Mouse (Mus musculus) erythroblast, embryonic 14.5 days (primary cell): ENCODE results near the gene Gm28374. TPM values are rescaled to one million over a fixed set of nuclear protein-coding genes. Genes with fewer than 3 reads are reported as not detected.

Experiments
- H3K27me3 ChIP-seq: 2 replicates; pipeline ENCODE4 v1.6.1; 2012; ENCODE audit warnings: inconsistent platforms; ENCODE audit not compliant: control insufficient read depth
- H3K36me3 ChIP-seq: 2 replicates; pipeline ENCODE4 v1.6.1; 2012; ENCODE audit warnings: mild to moderate bottlenecking, inconsistent platforms; ENCODE audit not compliant: control insufficient read depth
- H3K4me1 ChIP-seq: 2 replicates; pipeline ENCODE4 v1.6.1; 2012; ENCODE audit warnings: inconsistent platforms; ENCODE audit not compliant: control insufficient read depth
- H3K4me3 ChIP-seq: replicated peaks from 2 replicates; pipeline ENCODE3; 2012; ENCODE audit warnings: moderate library complexity, mild to moderate bottlenecking, inconsistent platforms
- H3K9me3 ChIP-seq: 2 replicates; pipeline ENCODE4 v1.6.1; 2012; ENCODE audit warnings: low read length, inconsistent platforms, mixed read lengths; ENCODE audit not compliant: control insufficient read depth
- GATA1 ChIP-seq: IDR thresholded peaks from 2 replicates; pipeline ENCODE4 v1.6.1; 2012; ENCODE audit warnings: low read length, inconsistent platforms, mixed read lengths
- TAL1 ChIP-seq: IDR thresholded peaks from 3 replicates; pipeline ENCODE4 v1.6.1; 2012; ENCODE audit warnings: low read length, inconsistent platforms, mixed read lengths
- polyA plus RNA-seq: library from polyadenylated mRNA; stranded (reverse); fragments of >175 nt; gene quantifications from 2 replicates; pipeline ENCODE4 v1.2.3, GENCODE M21; 2012

Gm28374 gene
- polyA plus RNA-seq, 1 experiment = not detected

GRCm38 (mm10) chr19:6038326-6038725, 43.7 kb downstream of the Gm28374 start:
- Histone ChIP-seq H3K27me3 (no peaks in the 10 kb centered on the region), H3K4me1 (peaks cover 4% of the 10 kb centered on the region), H3K36me3 (no peaks in the 10 kb centered on the region; the same call in 1 of the 2 replicates), H3K9me3 (no peaks in the 10 kb centered on the region), H3K4me3 (no peak overlapping the region)
- TF ChIP-seq TAL1 (no peak), GATA1 (no peak)

GRCm38 (mm10) chr19:6037695-6038094, 44.4 kb downstream of the Gm28374 start:
- Histone ChIP-seq H3K27me3 (no peaks in the 10 kb centered on the region), H3K4me3 (no peak overlapping the region), H3K9me3 (no peaks in the 10 kb centered on the region), H3K36me3 (no peaks in the 10 kb centered on the region; the same call in 1 of the 2 replicates), H3K4me1 (peaks cover 4% of the 10 kb centered on the region)
- TF ChIP-seq TAL1 = no peak
- TF ChIP-seq GATA1 = no peak

- TF ChIP-seq TAL1 = no peak
- TF ChIP-seq GATA1 = no peak
- H3K36me3 ChIP-seq = no peaks in the 10 kb centered on the region
- no peaks in the 10 kb centered on the region for H3K27me3 ChIP-seq
- no peaks in the 10 kb centered on the region for H3K9me3 ChIP-seq
- peaks cover 1% of the 10 kb centered on the region; the same call in 1 of the 2 replicates for H3K4me1 ChIP-seq
- H3K4me3 ChIP-seq = no peak overlapping the region
Observed at GRCm38 (mm10) chr19:6035966-6036585, 46.0 kb downstream of the Gm28374 start.

- Histone ChIP-seq H3K36me3 (no peaks in the 10 kb centered on the region), H3K9me3 (no peaks in the 10 kb centered on the region), H3K4me3 (no peak overlapping the region), H3K27me3 (no peaks in the 10 kb centered on the region; the same call in 1 of the 2 replicates), H3K4me1 (peaks cover 10% of the 10 kb centered on the region)
- TF ChIP-seq GATA1 (no peak), TAL1 (no peak)
Observed at GRCm38 (mm10) chr19:6030520-6031280, 51.4 kb downstream of the Gm28374 start.

GRCm38 (mm10) chr19:6029426-6029825, 52.6 kb downstream of the Gm28374 start:
- no peaks in the 10 kb centered on the region; the same call in 1 of the 2 replicates for H3K27me3 ChIP-seq
- no peaks in the 10 kb centered on the region for H3K9me3 ChIP-seq
- H3K4me1 ChIP-seq = peaks cover 9% of the 10 kb centered on the region
- TF ChIP-seq TAL1 (no peak), GATA1 (no peak)
- no peaks in the 10 kb centered on the region for H3K36me3 ChIP-seq
- no peak overlapping the region for H3K4me3 ChIP-seq

GRCm38 (mm10) chr19:6028991-6029390, 53.1 kb downstream of the Gm28374 start:
- peaks cover 9% of the 10 kb centered on the region for H3K4me1 ChIP-seq
- no peak overlapping the region for H3K4me3 ChIP-seq
- H3K9me3 ChIP-seq = no peaks in the 10 kb centered on the region
- H3K36me3 ChIP-seq = no peaks in the 10 kb centered on the region
- no peaks in the 10 kb centered on the region; the same call in 1 of the 2 replicates for H3K27me3 ChIP-seq
- TF ChIP-seq GATA1 (no peak), TAL1 (no peak)

Other genes starting within 250 kb of the Gm28374 start
- 0.74 and 0.75 TPM in 2 replicates for gene Frmd8, start 207.0 kb downstream of the Gm28374 start, polyA plus RNA-seq
- 0.07 TPM in 1 of 2 replicates, not detected in the other for gene Slc25a45, start 204.4 kb downstream of the Gm28374 start, polyA plus RNA-seq
- gene Tigd3, start 188.1 kb downstream of the Gm28374 start, polyA plus RNA-seq = 0.12 and 0.28 TPM in 2 replicates
- 2.7 and 8.5 TPM in 2 replicates for gene Dpf2, start 169.2 kb downstream of the Gm28374 start, polyA plus RNA-seq
- 0.10 and 0.13 TPM in 2 replicates for gene Cdc42ep2, start 157.4 kb downstream of the Gm28374 start, polyA plus RNA-seq
- 6.6 and 6.8 TPM in 2 replicates for gene Pola2, start 118.1 kb downstream of the Gm28374 start, polyA plus RNA-seq
- gene Slc22a20, start 96.1 kb downstream of the Gm28374 start, polyA plus RNA-seq = not detected in 2 replicates
- 38.5 and 46.1 TPM in 2 replicates for gene Capn1, start 66.4 kb downstream of the Gm28374 start, polyA plus RNA-seq
- 9.5 and 10.2 TPM in 2 replicates for gene Syvn1, start 35.7 kb downstream of the Gm28374 start, polyA plus RNA-seq
- gene Mrpl49, start 24.5 kb downstream of the Gm28374 start, polyA plus RNA-seq = 4.9 and 6.3 TPM in 2 replicates
- 521 and 530 TPM in 2 replicates for gene Fau, start 24.4 kb downstream of the Gm28374 start, polyA plus RNA-seq
- gene Znhit2, start 21.1 kb downstream of the Gm28374 start, polyA plus RNA-seq = 8.6 and 9.3 TPM in 2 replicates
- 0.31 and 1.4 TPM in 2 replicates for gene Tm7sf2, start 13.9 kb downstream of the Gm28374 start, polyA plus RNA-seq
- 3.9 and 4.9 TPM in 2 replicates for gene Vps51, start 5.0 kb downstream of the Gm28374 start, polyA plus RNA-seq
- not detected in 2 replicates for gene Tmem262, start 2.2 kb downstream of the Gm28374 start, polyA plus RNA-seq
- 5.1 and 6.9 TPM in 2 replicates for gene Zfpl1, start 2.7 kb upstream of the Gm28374 start, polyA plus RNA-seq
- gene Cdca5, start 2.7 kb upstream of the Gm28374 start, polyA plus RNA-seq = 2.2 and 2.3 TPM in 2 replicates
- 1.3 and 1.4 TPM in 2 replicates for gene AC131692.1, start 12.2 kb upstream of the Gm28374 start, polyA plus RNA-seq
- gene Naaladl1, start 23.5 kb upstream of the Gm28374 start, polyA plus RNA-seq = 0.26 and 0.35 TPM in 2 replicates
- 7.2 TPM in 2 replicates for gene Sac3d1, start 36.4 kb upstream of the Gm28374 start, polyA plus RNA-seq
- gene Snx15, start 46.0 kb upstream of the Gm28374 start, polyA plus RNA-seq = 87.4 and 91.3 TPM in 2 replicates
- 0.03 TPM in 1 of 2 replicates, not detected in the other for gene Batf2, start 58.7 kb upstream of the Gm28374 start, polyA plus RNA-seq
- gene Arl2, start 59.3 kb upstream of the Gm28374 start, polyA plus RNA-seq = 9.5 and 10.8 TPM in 2 replicates
- not detected in 2 replicates for gene Majin, start 102.1 kb upstream of the Gm28374 start, polyA plus RNA-seq
- not detected in 2 replicates for gene Gpha2, start 144.1 kb upstream of the Gm28374 start, polyA plus RNA-seq
- gene Ppp2r5b, start 153.6 kb upstream of the Gm28374 start, polyA plus RNA-seq = 2.8 and 3.0 TPM in 2 replicates
- gene Atg2a, start 159.4 kb upstream of the Gm28374 start, polyA plus RNA-seq = 5.6 and 6.0 TPM in 2 replicates
- 31.6 and 32.9 TPM in 2 replicates for gene Ehd1, start 194.5 kb upstream of the Gm28374 start, polyA plus RNA-seq
- gene Cdc42bpg, start 224.2 kb upstream of the Gm28374 start, polyA plus RNA-seq = 0.62 and 0.69 TPM in 2 replicates